ENCODE assay signal across 13 mouse cellular contexts in the genomic region with DNA sequence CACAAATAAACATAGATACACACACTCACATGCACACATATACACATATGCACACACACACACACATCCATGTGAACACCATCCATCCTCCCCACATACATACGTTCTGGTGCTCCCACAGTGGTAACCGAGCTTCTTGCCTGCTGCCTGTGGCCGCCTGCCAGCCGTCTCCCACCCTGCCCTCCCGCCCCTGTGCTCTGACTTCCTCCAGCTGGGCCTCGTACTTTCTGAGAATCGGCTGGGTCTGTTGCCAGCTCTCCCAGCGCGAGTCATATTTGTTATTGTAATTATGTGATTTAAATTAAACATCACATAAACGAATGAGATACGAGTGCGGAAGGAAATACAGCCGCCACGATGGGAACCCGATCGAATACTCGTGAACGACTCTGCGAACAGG. TPM values are rescaled to one million over a fixed set of nuclear protein-coding genes. Genes with fewer than 3 reads are reported as not detected.
DNase-seq lines count a peak whose midpoint lies in the region.
"Had no signal": no experiment of that assay in that cellular context is flagged by ENCODE, and none has a peak within 500 bp of the region (broad histone marks: within the 10 kb centered on the region; RNA-seq: fewer than 3 reads in every experiment).

No protein-coding gene starts in this region.

- intact Hi-C loops in gastrocnemius, postnatal 14 days (cut with DNase I; ENCODE audit: low total_unique reads) = no loop called here

- DNase-seq in gastrocnemius, postnatal 14 days = peak; percentile 4
- no peak for DNase-seq in gastrocnemius, adult 8-10 months (ENCODE audit: low spot score in 2 of 2)
- peak; percentile 16 for DNase-seq in layer of hippocampus, adult 9-11 months
- DNase-seq in layer of hippocampus, adult 9-10 months (ENCODE audit: low spot score) = no peak
- DNase-seq in right cerebral cortex, postnatal 4 days = peak; percentile 67
- DNase-seq in right cerebral cortex, postnatal 36 days (ENCODE audit: low spot score in 2 of 2) = no peak
- DNase-seq in spleen, postnatal 14 days (ENCODE audit: low spot score in 2 of 2) = no peak
- DNase-seq in urinary bladder, adult 18-20 months (ENCODE audit: low spot score in 2 of 2) = no peak
- DNase-seq: adrenal gland, adult 8-10 months; cerebellum, adult 18-20 months; gastrocnemius, adult 2 months had no signal

RNA-seq across cellular contexts. Expression of a gene that starts 10.2 kb away (rescaled TPM):
- total RNA-seq in gastrocnemius, postnatal 14 days (2021) = not detected
- not detected for total RNA-seq in gastrocnemius, adult 8-10 months (2022)
- total RNA-seq: adrenal gland, adult 8-10 months; gastrocnemius, adult 2 months; layer of hippocampus, adult 2 months; neutrophil, adult 5-6 weeks had no signal

Comparison
In these comparisons a context has a peak if more than half of its experiments do, and no peak if none do; other contexts are left out.
1. DNase-seq: peak in gastrocnemius, postnatal 14 days (single experiment), layer of hippocampus, adult 9-11 months (single experiment) and right cerebral cortex, postnatal 4 days (single experiment); none in gastrocnemius, adult 8-10 months (0 of 2), layer of hippocampus, adult 9-10 months (single experiment), right cerebral cortex, postnatal 36 days (0 of 2), spleen, postnatal 14 days (0 of 2) and urinary bladder, adult 18-20 months (0 of 2).